Mouse (Mus musculus) lung, adult 2 months (tissue): ENCODE results near the gene Vezt.

Experiments used
- CTCF ChIP-seq: fragments of 200-500 bp; IDR thresholded peaks from 2 replicates; pipeline ENCODE4 v1.5.1; 2011; ENCODE audit warnings: mild to moderate bottlenecking, low read length, control low read depth; ENCODE audit not compliant: insufficient read depth
- POLR2A ChIP-seq: fragments of 200-500 bp; IDR thresholded peaks from 2 replicates; pipeline ENCODE4 v1.6.1; 2011; ENCODE audit warnings: low read depth, mild to moderate bottlenecking, control low read depth, low read length, borderline replicate concordance; ENCODE audit errors: extremely low read depth

- no peak for TF ChIP-seq CTCF
- no peak for TF ChIP-seq POLR2A
Measured at GRCm38 (mm10) chr10:93909811-93910446, 125.7 kb downstream of the Vezt start.
